Mouse (Mus musculus): ENCODE results near the gene Hmg20a. TPM values are rescaled to one million over a fixed set of nuclear protein-coding genes. Genes with fewer than 3 reads are reported as not detected.

Hmg20a gene
- total and polyA plus RNA-seq, 3 experiments: 8.5 to 14.5 (median 13.6) TPM

DNA sequence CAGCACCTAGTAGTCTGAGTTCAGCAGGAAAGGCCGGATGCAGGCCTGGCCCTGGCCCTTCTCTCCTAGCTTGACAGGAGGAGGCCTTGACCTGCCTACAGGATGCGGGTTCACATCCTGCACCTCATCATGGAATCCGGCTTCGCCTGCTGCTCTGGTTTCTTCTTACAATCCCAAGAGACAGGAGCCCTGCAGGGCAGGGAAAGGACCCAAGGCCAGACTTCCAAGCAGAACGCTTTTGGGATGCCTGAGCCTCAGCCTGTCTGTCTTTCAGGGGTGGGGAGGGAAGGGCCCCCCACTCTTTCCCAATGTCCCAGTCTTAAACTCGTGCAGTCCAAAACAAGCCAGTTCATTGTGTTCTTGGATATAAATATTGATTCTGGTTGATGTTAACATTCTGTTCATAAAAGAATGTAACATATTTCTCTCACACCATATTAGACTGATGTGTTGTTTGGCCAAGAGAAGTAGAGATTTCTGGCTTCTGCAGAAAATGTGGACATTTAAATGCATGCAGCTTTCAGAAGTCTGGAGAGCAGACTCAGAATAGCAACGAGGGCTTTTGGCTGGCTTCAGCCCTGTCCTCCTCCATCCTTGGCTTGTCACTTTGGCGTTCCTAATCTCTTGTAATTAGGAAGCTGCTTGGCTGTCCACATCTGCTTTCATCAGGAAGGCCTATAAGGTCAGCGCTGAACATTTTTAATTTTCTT is 86.8 kb downstream of the Hmg20a start:
- no peak overlapping the region for H3K4me3 ChIP-seq (replicated peaks in 1 of 3; ENCODE audit: low read depth in 2 of 3, low read length in 2 of 3, poor library complexity in 1 of 3)
- no peak overlapping the region for H3K4me2 ChIP-seq (ENCODE audit: insufficient read depth, low read depth, poor library complexity, severe bottlenecking)
- dilution Hi-C loops (cut with MboI; ENCODE audit: extremely low pct_ligation_motif_present, extremely low pct_unique_long_range_greater_than_20kb, low sequenced_read_pairs): no loop called here
- no peak for DNase-seq (ENCODE audit: extremely low read depth)
- no peak for TF ChIP-seq POLR2AphosphoS2 (IDR thresholded peaks at IDR 0.05; ENCODE audit: low read depth, low read length)
- TF ChIP-seq E2F4 (IDR thresholded peaks at IDR 0.05; ENCODE audit: insufficient replicate concordance, low read depth, low read length): no peak
- no peak for TF ChIP-seq TBP (conservative IDR thresholded peaks at IDR 0.05; ENCODE audit: low read depth, low read length)
- no peak for TF ChIP-seq SIN3A (IDR thresholded peaks at IDR 0.05; ENCODE audit: low read length)
- TF ChIP-seq MAX (IDR thresholded peaks at IDR 0.05; ENCODE audit: low read length): no peak
- no peak for TF ChIP-seq KAT2A (IDR thresholded peaks at IDR 0.05; ENCODE audit: insufficient replicate concordance, low read length)
- TF ChIP-seq ELF1 (IDR thresholded peaks at IDR 0.05; ENCODE audit: low read depth, low read length): no peak
- TF ChIP-seq PAX5 (IDR thresholded peaks at IDR 0.05; ENCODE audit: low read length): no peak
- TF ChIP-seq USF1 (IDR thresholded peaks at IDR 0.05; ENCODE audit: low read depth, low read length): no peak
- TF ChIP-seq CTCF (conservative IDR thresholded peaks at IDR 0.05 in 1 of 2, IDR thresholded peaks at IDR 0.05 in 1 of 2; ENCODE audit: low read depth in 2 of 2, low read length in 2 of 2): no peak
- TF ChIP-seq POLR2A (IDR thresholded peaks at IDR 0.05; ENCODE audit: low read depth, low read length): no peak
- no peak for TF ChIP-seq HCFC1 (IDR thresholded peaks at IDR 0.05; ENCODE audit: low read depth, low read length)
- TF ChIP-seq ZMIZ1 (IDR thresholded peaks at IDR 0.05; ENCODE audit: low read depth, low read length): no peak
- no peak for TF ChIP-seq MAZ (IDR thresholded peaks at IDR 0.05; ENCODE audit: low read depth, low read length)
- no peak for TF ChIP-seq ZNF384 (IDR thresholded peaks at IDR 0.05; ENCODE audit: low read depth, low read length)
- no peak for TF ChIP-seq JUN (IDR thresholded peaks at IDR 0.05; ENCODE audit: insufficient read depth, low read depth, low read length)
- no peak for TF ChIP-seq MYC (IDR thresholded peaks at IDR 0.05; ENCODE audit: low read depth, low read length)
- TF ChIP-seq RCOR1 (conservative IDR thresholded peaks at IDR 0.05; ENCODE audit: low read depth, low read length): no peak
- TF ChIP-seq BHLHE40 (IDR thresholded peaks at IDR 0.05; ENCODE audit: low read depth, low read length): no peak
- TF ChIP-seq JUND (conservative IDR thresholded peaks at IDR 0.05; ENCODE audit: low read depth, low read length): no peak
- in situ Hi-C loops (cut with MboI; ENCODE audit: low pct_ligation_motif_present, low pct_unique_long_range_greater_than_20kb, low sequenced_read_pairs): loop anchor here (10.0 kb wide), 1 partner anchor 300 kb away; no protein-coding TSS in a partner anchor
- no peaks in the 10 kb centered on the region for H3K9me3 ChIP-seq (replicated peaks; ENCODE audit: low read length)
- H3K79me2 ChIP-seq (replicated peaks; ENCODE audit: control insufficient read depth, extremely low read depth, insufficient read depth, poor library complexity, severe bottlenecking): no peaks in the 10 kb centered on the region
- H3K4me1 ChIP-seq (ENCODE audit: control insufficient read depth in 1 of 2, insufficient read depth in 2 of 2): peaks cover 3 to 20% of the 10 kb centered on the region in 2 experiments; a peak in 2 of 4 replicates
- H3K9ac ChIP-seq (ENCODE audit: insufficient read depth, low read depth): no peak overlapping the region
- no peaks in the 10 kb centered on the region for H3K27me3 ChIP-seq (replicated peaks)
- H3K27ac ChIP-seq (ENCODE audit: insufficient read depth, low read depth): no peak overlapping the region
- H3K36me3 ChIP-seq (replicated peaks in 1 of 2; ENCODE audit: control insufficient read depth in 1 of 2, insufficient read depth in 1 of 2, low read length in 1 of 2): no peaks in the 10 kb centered on the region

All from CH12.LX (cell line).